Mouse (Mus musculus) limb, embryonic 12.5 days (tissue): ENCODE results near the gene Anapc15-ps. TPM values are rescaled to one million over a fixed set of nuclear protein-coding genes. Genes with fewer than 3 reads are reported as not detected.

Source experiments
- ATAC-seq: fragments of 200-750 bp; cut with Nextera tagmentation; 2 replicates; pipeline ENCODE4 v1.8.0; 2017; ENCODE audit warnings: low read depth, moderate TSS enrichment; ENCODE audit not compliant: insufficient number of reproducible peaks, insufficient read depth, low FRiP score, low TSS enrichment
- H3K27ac ChIP-seq: fragments of 300-500 bp; sonication (generic); 2 replicates; pipeline ENCODE4 v1.5.1; 2016; ENCODE audit warnings: mild to moderate bottlenecking, moderate library complexity
- H3K27me3 ChIP-seq: fragments of 300-500 bp; sonication (generic); 2 replicates; pipeline ENCODE4 v1.6.1; 2016; ENCODE audit warnings: mild to moderate bottlenecking, moderate library complexity
- H3K36me3 ChIP-seq: fragments of 300-500 bp; sonication (generic); 2 replicates; pipeline ENCODE4 v1.6.1; 2016; ENCODE audit warnings: mild to moderate bottlenecking, moderate library complexity
- H3K4me1 ChIP-seq: fragments of 300-500 bp; sonication (generic); replicated peaks from 2 replicates; pipeline ENCODE4 v1.6.1; 2016
- H3K4me2 ChIP-seq: fragments of 300-500 bp; sonication (generic); 2 replicates; pipeline ENCODE4 v1.6.1; 2016; ENCODE audit warnings: mild to moderate bottlenecking, moderate library complexity
- H3K4me3 ChIP-seq: fragments of 300-500 bp; sonication (generic); replicated peaks from 2 replicates; pipeline ENCODE4 v1.5.1; 2016; ENCODE audit warnings: mild to moderate bottlenecking
- H3K9ac ChIP-seq: fragments of 300-500 bp; sonication (generic); replicated peaks from 2 replicates; pipeline ENCODE4 v1.6.1; 2016; ENCODE audit warnings: mild to moderate bottlenecking, moderate library complexity
- H3K9me3 ChIP-seq: fragments of 300-500 bp; sonication (generic); 2 replicates; pipeline ENCODE4 v1.6.1; 2016; ENCODE audit warnings: mild to moderate bottlenecking, moderate library complexity
- WGBS: fragments of 180-500 bp; shearing (Covaris S2); methylation state at CpG from one replicate; pipeline ENCODE4 v1.1.7; 2016; 5-methylcytosine and 5-hydroxymethylcytosine counted together
- polyA plus RNA-seq: library from polyadenylated mRNA; unstranded; fragments of >200 nt; fragmentation: Nextera tagmentation; extraction: Ambion mirVana; gene quantifications from 2 replicates; pipeline ENCODE4 v1.2.1, GENCODE M21; 2016

Anapc15-ps gene
- polyA plus RNA-seq, 1 experiment from 2014 or later, result not detected

GRCm38 (mm10) chr10:95706867-95707266, 33.6 kb upstream of the Anapc15-ps start:
- WGBS, result 89% methylated on average over 9 of the region's 9 CpGs
- no peaks in the 10 kb centered on the region for H3K36me3 ChIP-seq
- no peak for ATAC-seq
- H3K4me1 ChIP-seq, result peaks cover 44% of the 10 kb centered on the region
- no peaks in the 10 kb centered on the region for H3K27me3 ChIP-seq
- H3K27ac ChIP-seq, result no peak overlapping the region
- H3K4me3 ChIP-seq, result no peak overlapping the region
- H3K9me3 ChIP-seq, result no peaks in the 10 kb centered on the region
- H3K9ac ChIP-seq, result no peak overlapping the region
- no peak overlapping the region for H3K4me2 ChIP-seq

GRCm38 (mm10) chr10:95705747-95706146, 32.5 kb upstream of the Anapc15-ps start:
- Histone ChIP-seq H3K4me3 (no peak overlapping the region), H3K9me3 (no peaks in the 10 kb centered on the region), H3K9ac (no peak overlapping the region), H3K27ac (no peak overlapping the region), H3K4me2 (no peak overlapping the region), H3K36me3 (no peaks in the 10 kb centered on the region), H3K4me1 (peaks cover 33% of the 10 kb centered on the region), H3K27me3 (no peaks in the 10 kb centered on the region)
- no peak for ATAC-seq
- WGBS, result 78% methylated on average over 3 of the region's 3 CpGs

GRCm38 (mm10) chr10:95704847-95705246, 31.6 kb upstream of the Anapc15-ps start:
- Histone ChIP-seq H3K27me3 (no peaks in the 10 kb centered on the region), H3K4me2 (no peak overlapping the region), H3K4me1 (peaks cover 24% of the 10 kb centered on the region), H3K9ac (no peak overlapping the region), H3K9me3 (no peaks in the 10 kb centered on the region), H3K36me3 (no peaks in the 10 kb centered on the region), H3K4me3 (no peak overlapping the region), H3K27ac (no peak overlapping the region)
- WGBS, result 91% methylated on average over 6 of the region's 6 CpGs
- no peak for ATAC-seq

GRCm38 (mm10) chr10:95703730-95704129, 30.5 kb upstream of the Anapc15-ps start:
- Histone ChIP-seq H3K36me3 (no peaks in the 10 kb centered on the region), H3K9ac (no peak overlapping the region), H3K9me3 (no peaks in the 10 kb centered on the region), H3K4me1 (peaks cover 16% of the 10 kb centered on the region; the same call in 1 of the 2 replicates), H3K27ac (no peak overlapping the region), H3K27me3 (no peaks in the 10 kb centered on the region), H3K4me3 (no peak overlapping the region), H3K4me2 (no peak overlapping the region)
- no peak for ATAC-seq
- 89% methylated on average over 5 of the region's 5 CpGs for WGBS

- Histone ChIP-seq H3K27me3 (no peaks in the 10 kb centered on the region), H3K36me3 (no peaks in the 10 kb centered on the region)
- WGBS, result 68% methylated on average over 4 of the region's 4 CpGs
These were observed 27.2 kb upstream of the Anapc15-ps start for GRCm38 (mm10) chr10:95700422-95700821.

GRCm38 (mm10) chr10:95698920-95699714, 25.9 kb upstream of the Anapc15-ps start:
- no peak overlapping the region for H3K4me2 ChIP-seq
- WGBS, result 61% methylated on average over 8 of the region's 8 CpGs

More at GRCm38 (mm10) chr10:95700422-95700821, 27.2 kb upstream of the Anapc15-ps start:
- Histone ChIP-seq H3K9me3 (no peaks in the 10 kb centered on the region), H3K4me3 (no peak overlapping the region), H3K4me1 (0 out of 2 replicates have a peak, but pooled peaks cover 4% of the 10 kb centered on the region), H3K9ac (no peak overlapping the region), H3K27ac (no peak overlapping the region), H3K4me2 (no peak overlapping the region)
- ATAC-seq, result no peak

GRCm38 (mm10) chr10:95696253-95696641, 23.0 kb upstream of the Anapc15-ps start:
- Histone ChIP-seq H3K4me3 (no peak overlapping the region), H3K4me1 (peaks cover 14% of the 10 kb centered on the region), H3K4me2 (no peak overlapping the region), H3K27me3 (no peaks in the 10 kb centered on the region), H3K27ac (no peak overlapping the region), H3K9ac (no peak overlapping the region), H3K9me3 (no peaks in the 10 kb centered on the region), H3K36me3 (no peaks in the 10 kb centered on the region)
- no peak for ATAC-seq
- 94% methylated on average over 3 of the region's 3 CpGs for WGBS

More at GRCm38 (mm10) chr10:95698920-95699714, 25.9 kb upstream of the Anapc15-ps start:
- H3K4me1 ChIP-seq, result peaks cover 14% of the 10 kb centered on the region
- H3K4me3 ChIP-seq, result no peak overlapping the region
- no peaks in the 10 kb centered on the region for H3K9me3 ChIP-seq
- H3K9ac ChIP-seq, result no peak overlapping the region
- no peak overlapping the region for H3K27ac ChIP-seq
- no peaks in the 10 kb centered on the region for H3K36me3 ChIP-seq
- no peak for ATAC-seq
- H3K27me3 ChIP-seq, result no peaks in the 10 kb centered on the region

GRCm38 (mm10) chr10:95695603-95696252, 22.5 kb upstream of the Anapc15-ps start:
- 0 out of 2 replicates have a peak, but pooled peaks have one; percentile 36 for ATAC-seq
- no peaks in the 10 kb centered on the region for H3K27me3 ChIP-seq
- no peak overlapping the region for H3K27ac ChIP-seq
- peaks cover 14% of the 10 kb centered on the region for H3K4me1 ChIP-seq
- WGBS, result 93% methylated on average over 18 of the region's 18 CpGs
- H3K9me3 ChIP-seq, result no peaks in the 10 kb centered on the region
- H3K4me3 ChIP-seq, result no peak overlapping the region
- no peak overlapping the region for H3K9ac ChIP-seq
- no peak overlapping the region for H3K4me2 ChIP-seq
- H3K36me3 ChIP-seq, result no peaks in the 10 kb centered on the region

- no peaks in the 10 kb centered on the region for H3K9me3 ChIP-seq
- H3K36me3 ChIP-seq, result no peaks in the 10 kb centered on the region
- ATAC-seq, result peak; percentile 65; the same call in 1 of the 2 replicates
- H3K27ac ChIP-seq, result no peak overlapping the region
- H3K4me3 ChIP-seq, result no peak overlapping the region
- peaks cover 14% of the 10 kb centered on the region for H3K4me1 ChIP-seq
- 54% methylated on average over 12 of the region's 12 CpGs for WGBS
- H3K27me3 ChIP-seq, result no peaks in the 10 kb centered on the region
- H3K9ac ChIP-seq, result no peak overlapping the region
- H3K4me2 ChIP-seq, result no peak overlapping the region
These were observed 21.5 kb upstream of the Anapc15-ps start for GRCm38 (mm10) chr10:95694559-95695251.

- 92% methylated on average over 4 of the region's 4 CpGs for WGBS
- H3K27ac ChIP-seq, result no peak overlapping the region
- H3K4me3 ChIP-seq, result no peak overlapping the region
- no peaks in the 10 kb centered on the region for H3K9me3 ChIP-seq
- H3K4me2 ChIP-seq, result no peak overlapping the region
- H3K36me3 ChIP-seq, result no peaks in the 10 kb centered on the region
- ATAC-seq, result no peak
- H3K27me3 ChIP-seq, result no peaks in the 10 kb centered on the region
- peaks cover 10% of the 10 kb centered on the region for H3K4me1 ChIP-seq
- no peak overlapping the region for H3K9ac ChIP-seq
These were observed 18.1 kb upstream of the Anapc15-ps start for GRCm38 (mm10) chr10:95691347-95691746.

GRCm38 (mm10) chr10:95689833-95690232, 16.6 kb upstream of the Anapc15-ps start:
- Histone ChIP-seq H3K9ac (no peak overlapping the region), H3K27me3 (no peaks in the 10 kb centered on the region), H3K4me2 (no peak overlapping the region), H3K36me3 (no peaks in the 10 kb centered on the region), H3K4me1 (peaks cover 12% of the 10 kb centered on the region), H3K4me3 (no peak overlapping the region), H3K9me3 (no peaks in the 10 kb centered on the region), H3K27ac (no peak overlapping the region)
- 82% methylated on average over 1 of the region's 1 CpGs for WGBS
- no peak for ATAC-seq
